Mouse (Mus musculus) limb, embryonic 10.5 days (tissue): ENCODE results near the gene Hist1h2bg. TPM values are rescaled to one million over a fixed set of nuclear protein-coding genes. Genes with fewer than 3 reads are reported as not detected.
"Not testable (repeated sequence)": the region's sequence is repeated elsewhere in the genome, so short reads cannot be mapped to it uniquely, and the experiment has no call there.

Experiments
- DNase-seq: peaks from one replicate; pipeline ENCODE4 v3.0.0-alpha.2; 2017; ENCODE audit warnings: low spot score
- H3K27ac ChIP-seq: fragments of 300-500 bp; sonication (generic); 2 replicates; pipeline ENCODE4 v1.5.1; 2016; ENCODE audit warnings: mild to moderate bottlenecking
- H3K27me3 ChIP-seq: fragments of 300-500 bp; sonication (generic); 2 replicates; pipeline ENCODE4 v1.6.1; 2016; ENCODE audit warnings: low read depth, mild to moderate bottlenecking; ENCODE audit not compliant: poor library complexity, severe bottlenecking
- H3K36me3 ChIP-seq: fragments of 300-500 bp; sonication (generic); 2 replicates; pipeline ENCODE4 v1.6.1; 2016; ENCODE audit warnings: mild to moderate bottlenecking, moderate library complexity
- H3K4me1 ChIP-seq: fragments of 300-500 bp; sonication (generic); 2 replicates; pipeline ENCODE4 v1.6.1; 2016
- H3K4me3 ChIP-seq: fragments of 300-500 bp; sonication (generic); 2 replicates; pipeline ENCODE4 v1.5.1; 2016; ENCODE audit warnings: mild to moderate bottlenecking, moderate library complexity
- H3K9me3 ChIP-seq: fragments of 300-500 bp; sonication (generic); replicated peaks from 2 replicates; pipeline ENCODE4 v1.6.1; 2016; ENCODE audit warnings: mild to moderate bottlenecking
- WGBS: fragments of 180-500 bp; shearing (Covaris S2); methylation state at CpG from one replicate; pipeline ENCODE4 v1.1.7; 2016; 5-methylcytosine and 5-hydroxymethylcytosine counted together
- polyA plus RNA-seq: library from polyadenylated mRNA; unstranded; fragments of >200 nt; fragmentation: Nextera tagmentation; extraction: Ambion mirVana; gene quantifications from 2 replicates; pipeline ENCODE4 v1.2.1, GENCODE M21; 2016

The Hist1h2bg gene
- polyA plus RNA-seq, 1 experiment from 2014 or later, result 8.1 TPM

- Histone ChIP-seq H3K27ac (peak overlapping the region; percentile 91), H3K4me3 (peak overlapping the region; percentile 56), H3K4me1 (peaks cover 26% of the 10 kb centered on the region)
- H3K9me3 ChIP-seq, H3K27me3 ChIP-seq, H3K36me3 ChIP-seq, DNase-seq: not testable (repeated sequence)
- under 1% methylated on average over 10 of the region's 39 CpGs for WGBS
Measured at GRCm38 (mm10) chr13:23574546-23575170, 3.5 kb downstream of the Hist1h2bg start.

- Histone ChIP-seq H3K4me1 (peaks cover 23% of the 10 kb centered on the region), H3K4me3 (peak within 1 kb of the TSS; percentile 56), H3K9me3 (no peaks in the 10 kb centered on the region), H3K36me3 (no peaks in the 10 kb centered on the region), H3K27ac (peak within 1 kb of the TSS; percentile 91), H3K27me3 (no peaks in the 10 kb centered on the region)
- under 1% methylated on average over 18 of the region's 18 CpGs for WGBS
- DNase-seq, result no peak
Measured at GRCm38 (mm10) chr13:23575271-23575851, 4.2 kb downstream of the Hist1h2bg start, which contains the start of gene Hist1h3d. Hist1h3d (plus strand) TSS chr13:23575763.

- DNase-seq, H3K9me3 ChIP-seq, H3K27me3 ChIP-seq, H3K36me3 ChIP-seq: not testable (repeated sequence)
- 2% methylated on average over 8 of the region's 40 CpGs for WGBS
- Histone ChIP-seq H3K4me3 (peak overlapping the region; percentile 56), H3K4me1 (peaks cover 28% of the 10 kb centered on the region), H3K27ac (peak overlapping the region; percentile 91)
Measured at GRCm38 (mm10) chr13:23575864-23576313, 4.7 kb downstream of the Hist1h2bg start.

GRCm38 (mm10) chr13:23576351-23576881, 5.2 kb downstream of the Hist1h2bg start:
- peak overlapping the region; percentile 56 for H3K4me3 ChIP-seq
- no peaks in the 10 kb centered on the region for H3K27me3 ChIP-seq
- peak; percentile 61 for DNase-seq
- peaks cover 31% of the 10 kb centered on the region for H3K4me1 ChIP-seq
- 5% methylated on average over 7 of the region's 7 CpGs for WGBS
- no peaks in the 10 kb centered on the region for H3K36me3 ChIP-seq
- H3K9me3 ChIP-seq, result no peaks in the 10 kb centered on the region
- peak overlapping the region; percentile 91 for H3K27ac ChIP-seq

GRCm38 (mm10) chr13:23576906-23577639, 5.9 kb downstream of the Hist1h2bg start:
- no peaks in the 10 kb centered on the region for H3K27me3 ChIP-seq
- H3K27ac ChIP-seq, result peak overlapping the region; percentile 91
- peak overlapping the region; percentile 56 for H3K4me3 ChIP-seq
- H3K36me3 ChIP-seq, result no peaks in the 10 kb centered on the region
- 57% methylated on average over 6 of the region's 6 CpGs for WGBS
- DNase-seq, result no peak
- H3K9me3 ChIP-seq, result no peaks in the 10 kb centered on the region
- peaks cover 31% of the 10 kb centered on the region for H3K4me1 ChIP-seq

- peaks cover 30% of the 10 kb centered on the region for H3K4me1 ChIP-seq
- no peaks in the 10 kb centered on the region for H3K27me3 ChIP-seq
- no peaks in the 10 kb centered on the region for H3K9me3 ChIP-seq
- peak overlapping the region; percentile 91 for H3K27ac ChIP-seq
- no peaks in the 10 kb centered on the region for H3K36me3 ChIP-seq
- no peak for DNase-seq
- no peak overlapping the region for H3K4me3 ChIP-seq
- 88% methylated on average over 1 of the region's 1 CpGs for WGBS
Measured at GRCm38 (mm10) chr13:23577835-23578234, 6.6 kb downstream of the Hist1h2bg start.

- peaks cover 41% of the 10 kb centered on the region for H3K4me1 ChIP-seq
- no peaks in the 10 kb centered on the region for H3K9me3 ChIP-seq
- peak; percentile 95 for DNase-seq
- H3K36me3 ChIP-seq, result no peaks in the 10 kb centered on the region
- 0% methylated on average over 43 of the region's 43 CpGs for WGBS
- peak within 1 kb of the TSS; percentile 95 for H3K27ac ChIP-seq
- no peaks in the 10 kb centered on the region for H3K27me3 ChIP-seq
- peak within 1 kb of the TSS; percentile 61 for H3K4me3 ChIP-seq
Measured at GRCm38 (mm10) chr13:23581408-23582218, 10.4 kb downstream of the Hist1h2bg start, which contains the start of gene Hist1h4d. Hist1h4d (plus strand) TSS chr13:23581598.

- Histone ChIP-seq H3K4me1 (peaks cover 39% of the 10 kb centered on the region), H3K27me3 (no peaks in the 10 kb centered on the region), H3K9me3 (no peaks in the 10 kb centered on the region), H3K36me3 (no peaks in the 10 kb centered on the region), H3K4me3 (peak overlapping the region; percentile 61), H3K27ac (peak overlapping the region; percentile 95)
- 5% methylated on average over 6 of the region's 6 CpGs for WGBS
- DNase-seq, result no peak
Measured at GRCm38 (mm10) chr13:23582219-23583056, 11.2 kb downstream of the Hist1h2bg start.

- Histone ChIP-seq H3K4me3 (peak overlapping the region; percentile 26; the same call in 1 of the 2 replicates), H3K4me1 (peaks cover 39% of the 10 kb centered on the region), H3K27me3 (no peaks in the 10 kb centered on the region), H3K27ac (peak overlapping the region; percentile 95), H3K36me3 (no peaks in the 10 kb centered on the region), H3K9me3 (no peaks in the 10 kb centered on the region)
- no peak for DNase-seq
Measured at GRCm38 (mm10) chr13:23583387-23584068, 12.3 kb downstream of the Hist1h2bg start.

GRCm38 (mm10) chr13:23584331-23584730, 13.1 kb downstream of the Hist1h2bg start:
- peaks cover 39% of the 10 kb centered on the region for H3K4me1 ChIP-seq
- H3K27ac ChIP-seq, result peak overlapping the region; percentile 95
- H3K27me3 ChIP-seq, result no peaks in the 10 kb centered on the region
- no peaks in the 10 kb centered on the region for H3K36me3 ChIP-seq
- H3K9me3 ChIP-seq, result no peaks in the 10 kb centered on the region
- DNase-seq, result no peak
- peak overlapping the region; percentile 54 for H3K4me3 ChIP-seq

GRCm38 (mm10) chr13:23585029-23585441, 13.8 kb downstream of the Hist1h2bg start:
- Histone ChIP-seq H3K27ac (peak overlapping the region; percentile 95), H3K9me3 (no peaks in the 10 kb centered on the region), H3K4me1 (peaks cover 39% of the 10 kb centered on the region), H3K4me3 (peak overlapping the region; percentile 54), H3K27me3 (no peaks in the 10 kb centered on the region), H3K36me3 (no peaks in the 10 kb centered on the region)
- DNase-seq, result peak; percentile 81
- WGBS, result under 1% methylated on average over 21 of the region's 21 CpGs
